Mouse (Mus musculus): ENCODE measurements around the gene Rybp.

GRCm38 (mm10) chr6:100180883-100181262 is 106.4 kb downstream of the Rybp start:
- TF ChIP-seq CTCF (IDR thresholded peaks at IDR 0.05; ENCODE audit: extremely low read depth, insufficient read depth, low read length) = no peak
- TF ChIP-seq POLR2A (IDR thresholded peaks at IDR 0.05; ENCODE audit: extremely low read depth, insufficient read depth, low read length) = no peak
